Mouse (Mus musculus): ENCODE measurements around the gene Dyrk2. TPM values are rescaled to one million over a fixed set of nuclear protein-coding genes. Genes with fewer than 3 reads are reported as not detected.

The Dyrk2 gene
- polyA plus RNA-seq, 2 experiments from 2014 or later: 8.0 to 11.0 TPM

DNA sequence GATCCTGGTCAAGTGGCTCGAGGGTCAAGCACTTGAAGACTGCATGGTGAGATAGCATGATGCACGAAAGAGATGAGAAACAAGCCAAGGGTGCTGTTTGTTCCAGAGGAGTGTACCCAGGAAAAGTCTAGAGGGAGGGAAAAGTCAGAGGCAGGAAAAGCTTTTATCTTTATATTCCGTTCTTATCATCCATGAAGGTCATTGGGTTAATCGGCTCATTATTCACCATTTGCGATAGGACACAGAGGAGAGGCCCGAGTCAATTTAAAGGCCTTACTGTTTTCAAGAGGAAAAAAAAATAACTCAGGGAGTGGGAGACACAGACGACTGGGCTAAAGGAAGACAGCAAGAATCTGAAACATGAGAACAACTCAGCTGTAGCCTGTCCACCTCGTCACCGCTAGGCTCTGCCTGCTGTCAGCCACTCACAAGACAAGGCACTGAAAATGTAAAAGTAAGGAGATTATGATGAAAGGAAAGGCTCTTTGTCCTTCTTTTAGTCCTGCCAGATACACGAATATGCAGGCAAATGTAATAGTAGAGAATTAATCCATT lies 22.9 kb downstream of the Dyrk2 start:
- no peak for ATAC-seq

DNA sequence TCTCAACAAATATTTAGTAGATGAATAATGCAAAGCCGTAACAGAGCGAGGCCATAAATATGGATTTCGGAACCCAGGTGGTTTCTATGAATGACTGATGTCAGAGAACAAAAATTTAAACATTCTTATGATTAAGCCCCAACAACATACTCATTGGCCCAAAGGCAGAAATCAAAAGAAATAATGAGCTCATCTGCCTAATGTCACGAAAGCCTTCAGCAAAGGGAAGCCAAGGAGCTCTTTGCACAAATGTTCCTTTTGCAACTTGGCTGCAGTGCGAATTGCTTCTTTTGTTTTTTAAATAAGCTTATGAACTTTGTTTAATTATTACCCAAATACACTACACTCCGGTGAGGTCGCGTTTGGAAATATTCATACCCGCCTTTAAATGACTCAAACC lies 29.4 kb downstream of the Dyrk2 start:
- ATAC-seq: no peak

DNA sequence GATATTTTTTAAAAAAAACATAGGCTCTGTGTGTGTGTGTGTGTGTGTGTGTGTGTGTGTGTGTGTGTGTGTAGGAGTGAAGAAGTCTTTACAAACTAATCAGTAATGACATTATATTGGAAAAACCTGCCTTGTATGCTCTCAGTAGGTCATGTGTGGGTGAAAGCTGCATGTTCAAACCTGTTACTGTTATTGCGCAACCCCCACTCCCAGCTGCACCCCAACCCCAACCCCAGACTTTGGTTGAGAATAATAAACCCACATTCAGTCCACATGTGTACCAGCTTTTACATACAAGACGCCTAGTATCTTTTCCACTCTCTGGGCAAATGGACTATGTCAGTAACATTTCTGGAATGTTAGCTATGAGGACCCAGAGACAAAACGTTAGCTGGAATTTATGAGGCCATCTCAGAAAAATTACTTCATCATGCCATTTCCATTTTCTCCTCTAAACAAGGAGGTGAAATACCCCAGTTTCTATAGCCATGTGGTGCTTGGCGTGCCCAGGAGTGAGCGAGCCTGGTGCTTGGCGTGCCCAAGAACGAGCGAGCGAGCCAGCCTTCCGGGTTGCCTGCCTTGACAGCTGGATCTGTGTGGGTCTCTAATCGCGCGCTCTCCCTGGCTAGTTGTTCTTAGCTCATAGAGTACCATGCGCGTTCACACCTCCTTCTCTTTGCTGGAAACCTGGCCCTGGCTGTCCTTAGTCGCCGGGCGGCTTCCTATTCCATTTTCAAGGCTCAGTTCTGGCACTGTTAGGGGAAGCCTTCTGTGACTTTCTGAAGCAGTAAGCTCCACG lies 30.5 kb downstream of the Dyrk2 start:
- ATAC-seq: no peak

DNA sequence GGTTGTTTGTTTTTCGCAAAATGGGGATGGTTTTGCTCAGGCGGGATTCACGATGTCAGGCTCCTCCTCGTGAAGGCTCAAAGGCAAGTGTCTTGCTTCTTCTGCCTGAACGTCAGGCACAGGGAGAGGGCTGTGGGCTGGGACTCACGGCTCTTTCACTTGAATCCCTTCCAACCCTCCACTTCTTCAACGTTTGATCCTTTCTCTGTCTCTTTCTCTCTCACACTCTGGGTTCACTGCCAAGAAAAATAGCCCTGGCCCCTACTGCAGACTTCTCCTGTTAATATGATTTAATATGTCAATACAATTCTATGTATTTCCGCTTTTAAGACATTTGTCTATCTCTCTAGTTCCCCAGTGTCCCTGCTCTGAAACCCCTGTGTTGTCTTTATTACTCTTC lies 32.4 kb downstream of the Dyrk2 start:
- ATAC-seq: no peak

DNA sequence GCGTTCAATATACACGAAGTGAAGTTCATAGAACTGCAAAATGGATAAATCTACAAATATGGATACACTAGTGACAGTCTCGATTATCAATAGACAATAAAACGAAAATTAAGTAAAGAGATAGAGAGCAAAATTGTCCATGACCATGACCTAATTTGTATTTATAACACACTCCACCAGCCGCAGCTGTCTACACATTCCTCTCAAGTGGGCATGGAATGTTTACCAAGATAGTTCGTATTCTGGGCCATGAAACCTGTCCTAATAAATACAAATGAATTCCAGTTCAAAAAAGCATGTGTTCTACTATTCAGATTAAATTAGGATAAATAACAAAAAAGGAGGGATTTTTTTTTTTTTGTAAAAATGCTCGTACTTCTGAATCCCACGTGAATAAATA lies 38.8 kb downstream of the Dyrk2 start:
- no peak for ATAC-seq

DNA sequence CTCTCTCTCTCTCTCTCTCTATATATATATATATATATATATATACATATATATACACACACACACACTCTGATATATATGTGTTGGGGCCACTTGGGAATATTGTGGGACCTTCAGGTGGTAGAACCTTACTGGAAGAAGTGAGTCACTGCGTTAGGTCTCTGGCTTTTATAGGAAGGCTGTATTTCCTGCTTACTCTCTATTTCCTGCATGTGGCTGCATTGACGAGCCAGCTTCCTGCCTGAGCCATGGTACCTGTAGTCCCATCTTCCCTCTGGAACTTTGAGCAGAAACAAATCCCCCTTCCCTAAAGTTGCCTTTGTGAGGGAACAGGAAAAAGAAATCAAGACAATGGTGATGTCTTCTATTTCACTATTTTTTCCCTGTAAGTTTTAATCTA lies 40.4 kb downstream of the Dyrk2 start:
- no peak for ATAC-seq

DNA sequence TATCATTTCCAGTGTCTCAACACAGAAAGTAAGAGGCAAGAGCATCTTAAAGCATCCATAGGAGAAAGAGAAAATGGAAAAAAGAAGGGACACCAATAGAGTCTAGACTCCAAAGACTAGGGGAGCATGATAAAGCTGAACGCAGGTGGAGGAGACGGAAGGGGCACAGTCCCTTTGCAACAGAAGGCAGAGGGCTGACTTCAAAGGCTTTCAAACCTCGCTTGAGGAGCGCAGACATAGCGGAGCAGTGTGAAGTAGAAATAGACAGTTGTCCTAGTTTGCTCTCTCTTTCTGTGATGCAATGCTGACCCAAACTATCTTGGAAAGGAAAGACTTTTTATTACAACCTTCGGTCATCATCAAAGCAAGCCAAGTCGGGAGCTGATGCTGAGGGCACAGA lies 42.9 kb downstream of the Dyrk2 start:
- no peak for ATAC-seq

DNA sequence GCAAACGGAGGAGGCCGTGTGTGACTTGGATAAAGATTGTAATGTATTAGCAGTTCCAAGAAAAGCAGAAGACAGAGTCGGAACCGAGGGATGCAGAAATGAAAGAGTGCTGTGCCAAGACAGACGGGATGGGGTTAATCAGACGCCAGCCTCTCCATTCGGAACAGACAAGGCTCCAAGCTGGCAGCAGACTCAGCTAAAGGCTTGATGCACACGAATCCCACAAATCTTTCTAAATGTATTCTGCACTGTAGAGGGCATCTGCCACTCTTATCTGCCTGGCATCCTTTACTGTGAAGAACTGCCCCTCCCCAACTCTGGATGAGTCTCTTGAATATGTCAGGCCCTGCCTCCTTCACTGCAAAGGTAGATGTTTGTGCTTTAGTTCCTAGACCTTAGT lies 45.2 kb downstream of the Dyrk2 start:
- no peak for ATAC-seq

DNA sequence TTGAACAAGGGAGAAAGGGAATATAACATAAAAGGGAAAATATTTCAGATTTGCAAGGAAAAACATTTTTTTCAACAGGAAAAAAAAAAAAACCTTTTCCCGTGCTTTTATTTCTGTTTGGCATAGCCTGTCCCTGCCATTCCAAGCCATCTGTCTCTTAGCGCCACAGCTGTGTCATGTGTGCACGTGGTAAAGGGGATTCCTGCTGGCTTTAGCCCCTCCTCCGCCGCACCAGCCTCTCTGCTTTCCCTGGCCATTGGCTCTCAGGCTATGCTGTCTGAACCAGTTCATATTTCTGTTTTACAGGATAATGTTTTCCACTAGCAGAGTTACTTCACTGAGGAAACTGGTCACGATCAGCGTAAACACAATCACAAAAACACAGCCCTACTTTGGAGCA lies 49.1 kb downstream of the Dyrk2 start:
- no peak for ATAC-seq

DNA sequence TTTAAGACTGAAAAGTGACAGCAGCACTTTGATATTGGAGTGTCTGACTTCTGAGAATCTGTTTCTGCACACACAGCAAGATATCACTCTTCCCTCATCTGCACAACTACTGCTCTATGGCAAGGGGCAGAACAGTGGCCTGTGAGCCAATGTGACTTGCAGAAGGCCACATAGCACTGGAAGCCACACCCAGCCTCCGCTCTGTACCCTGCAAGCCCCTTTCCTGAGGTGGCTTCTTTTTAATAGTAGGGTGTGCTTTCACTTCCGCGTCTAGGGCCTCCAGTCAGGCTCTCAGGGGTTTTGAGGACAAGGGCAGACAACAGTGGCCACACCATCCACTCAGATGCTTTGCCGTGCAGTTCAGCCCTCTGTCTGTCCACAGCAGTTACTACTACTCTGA lies 50.2 kb downstream of the Dyrk2 start:
- ATAC-seq: no peak

DNA sequence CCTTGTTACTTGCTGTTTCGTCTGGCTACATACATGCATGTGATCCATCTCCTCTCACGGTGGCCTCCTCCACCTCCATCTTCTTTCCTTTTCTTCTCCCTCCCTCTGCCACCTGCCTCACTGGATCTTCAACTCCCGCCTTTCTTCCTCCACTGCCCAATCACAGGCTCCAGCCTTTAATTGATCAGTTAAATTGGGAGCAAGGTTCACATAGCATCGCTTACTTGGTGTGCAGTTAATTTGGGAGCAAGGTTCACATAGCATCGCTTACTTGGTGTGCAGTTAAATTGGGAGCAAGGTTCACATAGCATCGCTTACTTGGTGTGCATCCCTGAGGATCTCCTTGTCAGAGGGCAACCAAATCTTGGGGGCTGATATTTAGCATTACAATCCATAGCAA lies 52.9 kb downstream of the Dyrk2 start:
- ATAC-seq: no peak

DNA sequence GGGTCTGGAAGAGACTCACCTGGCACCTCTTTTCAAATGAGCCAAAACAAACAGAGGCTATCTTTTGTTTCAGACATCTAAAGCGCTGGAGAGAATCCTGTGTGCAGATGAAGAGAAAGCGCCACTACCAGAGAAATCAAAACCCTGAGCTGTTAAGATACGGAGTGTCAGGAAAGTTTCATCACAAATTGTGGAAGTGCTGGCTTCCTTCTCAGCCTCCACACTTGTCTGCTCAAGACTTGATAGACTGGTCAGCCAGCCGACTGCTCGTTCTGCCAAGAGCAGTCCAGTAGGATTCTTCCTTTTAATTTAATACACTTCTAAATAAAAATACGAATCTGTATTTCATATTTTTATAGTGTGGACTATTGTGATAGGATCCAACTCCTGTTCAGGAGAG lies 58.1 kb downstream of the Dyrk2 start:
- ATAC-seq: no peak

DNA sequence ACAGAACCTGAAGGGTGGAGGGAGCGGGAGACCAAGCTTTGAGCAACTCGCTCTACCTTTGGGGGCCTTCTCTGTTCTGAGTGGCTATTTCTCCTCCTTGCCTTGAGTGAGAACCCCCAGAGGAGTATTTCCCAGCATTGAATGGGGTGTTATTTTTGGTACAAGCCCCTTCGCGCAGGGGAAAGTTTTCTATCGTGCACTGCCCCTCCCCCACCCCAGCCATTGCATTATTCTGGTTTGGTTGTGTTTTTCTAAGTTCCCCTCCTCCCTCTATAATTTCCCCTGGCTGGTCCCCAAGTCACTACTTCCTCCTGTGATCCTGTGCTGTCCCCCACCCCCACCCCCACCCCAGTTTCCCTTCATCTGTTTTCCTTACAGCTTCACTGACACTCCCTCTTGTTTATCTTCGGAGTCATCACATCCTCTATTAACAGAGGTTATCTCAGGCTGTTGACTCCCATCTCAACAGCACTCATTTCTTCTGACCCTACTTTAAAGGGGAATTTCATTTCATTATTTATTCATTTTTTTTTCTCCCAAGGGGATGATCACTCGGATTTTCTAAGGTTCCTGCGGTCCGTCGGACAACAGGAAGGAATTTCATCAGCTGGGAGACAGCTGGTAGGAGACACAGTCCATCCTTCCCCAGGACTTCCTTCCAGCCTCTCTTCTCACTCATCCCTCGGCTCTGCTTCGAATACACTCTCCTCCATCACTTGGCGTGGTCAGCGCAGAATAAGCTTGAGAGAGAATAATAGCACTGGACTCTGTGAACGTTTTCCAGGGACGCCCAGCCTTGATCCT lies 58.9 kb downstream of the Dyrk2 start:
- ATAC-seq: no peak

All from activated CD4-positive, CD25-positive, alpha-beta regulatory T cell, adult 4 months (primary cell).